Mouse (Mus musculus): Measurements from ENCODE around the gene Lhx5. TPM values are rescaled to one million over a fixed set of nuclear protein-coding genes. Genes with fewer than 3 reads are reported as not detected.
A peak's percentile ranks its signal among the peaks of the same experiment; 100 is the strongest.

Gene Lhx5
- total and polyA plus RNA-seq, 3 experiments = not detected

GRCm38 (mm10) chr5:120476296-120476695 lies 44.8 kb downstream of the Lhx5 start, which contains the start of gene Sds:
Gene Sds, plus strand, starts transcription at chr5:120476526.
- no peak within 1 kb of the TSS for H3K4me2 ChIP-seq (ENCODE audit: insufficient read depth, low read depth, poor library complexity, severe bottlenecking)
- peaks cover 0 to 14% of the 10 kb centered on the region in 2 experiments; a peak in 3 of 4 replicates for H3K4me1 ChIP-seq (ENCODE audit: control insufficient read depth in 1 of 2, insufficient read depth in 2 of 2)
- TF ChIP-seq ZC3H11A (IDR thresholded peaks at IDR 0.05; ENCODE audit: low read depth, low read length) = no peak
- no peak for TF ChIP-seq RAD21 (IDR thresholded peaks at IDR 0.05; ENCODE audit: low read depth, low read length)
- TF ChIP-seq JUND (conservative IDR thresholded peaks at IDR 0.05; ENCODE audit: low read depth, low read length) = no peak
- TF ChIP-seq ETS1 (conservative IDR thresholded peaks at IDR 0.05; ENCODE audit: low read depth, low read length) = no peak
- TF ChIP-seq MYC (IDR thresholded peaks at IDR 0.05; ENCODE audit: low read depth, low read length) = no peak
- no peak for TF ChIP-seq CHD1 (IDR thresholded peaks at IDR 0.05; ENCODE audit: low read depth, low read length)
- no peak for TF ChIP-seq POLR2AphosphoS2 (IDR thresholded peaks at IDR 0.05; ENCODE audit: low read depth, low read length)
- TF ChIP-seq USF1 (IDR thresholded peaks at IDR 0.05; ENCODE audit: low read depth, low read length) = no peak
- no peak for TF ChIP-seq JUN (IDR thresholded peaks at IDR 0.05; ENCODE audit: insufficient read depth, low read depth, low read length)
- no peak for TF ChIP-seq ELF1 (IDR thresholded peaks at IDR 0.05; ENCODE audit: low read depth, low read length)
- no peak for TF ChIP-seq MAX (IDR thresholded peaks at IDR 0.05; ENCODE audit: low read length)
- TF ChIP-seq KAT2A (IDR thresholded peaks at IDR 0.05; ENCODE audit: insufficient replicate concordance, low read length) = no peak
- TF ChIP-seq E2F4 (IDR thresholded peaks at IDR 0.05; ENCODE audit: insufficient replicate concordance, low read depth, low read length) = no peak
- TF ChIP-seq MEF2A (IDR thresholded peaks at IDR 0.05; ENCODE audit: borderline replicate concordance, low read depth, low read length) = no peak
- no peak within 1 kb of the TSS for H3K4me3 ChIP-seq (replicated peaks in 1 of 3; ENCODE audit: low read depth in 2 of 3, low read length in 2 of 3, poor library complexity in 1 of 3)
- no peaks in the 10 kb centered on the region for H3K79me2 ChIP-seq (replicated peaks; ENCODE audit: control insufficient read depth, extremely low read depth, insufficient read depth, poor library complexity, severe bottlenecking)
- dilution Hi-C loops (cut with MboI; ENCODE audit: extremely low pct_ligation_motif_present, extremely low pct_unique_long_range_greater_than_20kb, low sequenced_read_pairs) (no loop called here), in situ Hi-C loops (cut with MboI; ENCODE audit: low pct_ligation_motif_present, low pct_unique_long_range_greater_than_20kb, low sequenced_read_pairs) (no loop called here)
- DNase-seq (ENCODE audit: extremely low read depth) = no peak
- H3K9me3 ChIP-seq (replicated peaks; ENCODE audit: low read length) = no peaks in the 10 kb centered on the region
- H3K36me3 ChIP-seq (replicated peaks in 1 of 2; ENCODE audit: control insufficient read depth in 1 of 2, insufficient read depth in 1 of 2, low read length in 1 of 2) = no peaks in the 10 kb centered on the region
- peaks cover 52% of the 10 kb centered on the region for H3K27me3 ChIP-seq (replicated peaks)
- H3K9ac ChIP-seq (ENCODE audit: insufficient read depth, low read depth) = no peak within 1 kb of the TSS
- no peak within 1 kb of the TSS for H3K27ac ChIP-seq (ENCODE audit: insufficient read depth, low read depth)

GRCm38 (mm10) chr5:120477993-120478392 lies 46.5 kb downstream of the Lhx5 start:
- dilution Hi-C loops (cut with MboI; ENCODE audit: extremely low pct_ligation_motif_present, extremely low pct_unique_long_range_greater_than_20kb, low sequenced_read_pairs) (no loop called here), in situ Hi-C loops (cut with MboI; ENCODE audit: low pct_ligation_motif_present, low pct_unique_long_range_greater_than_20kb, low sequenced_read_pairs) (no loop called here)
- peaks cover 35% of the 10 kb centered on the region for H3K27me3 ChIP-seq (replicated peaks)

More at GRCm38 (mm10) chr5:120477993-120478392, 46.5 kb downstream of the Lhx5 start:
- Histone ChIP-seq H3K27ac (ENCODE audit: insufficient read depth, low read depth) (no peak overlapping the region), H3K79me2 (replicated peaks; ENCODE audit: control insufficient read depth, extremely low read depth, insufficient read depth, poor library complexity, severe bottlenecking) (no peaks in the 10 kb centered on the region), H3K9me3 (replicated peaks; ENCODE audit: low read length) (peaks cover 3% of the 10 kb centered on the region), H3K4me2 (ENCODE audit: insufficient read depth, low read depth, poor library complexity, severe bottlenecking) (no peak overlapping the region), H3K36me3 (replicated peaks in 1 of 2; ENCODE audit: control insufficient read depth in 1 of 2, insufficient read depth in 1 of 2, low read length in 1 of 2) (peaks cover 0 to 2% of the 10 kb centered on the region in 2 experiments), H3K4me3 (replicated peaks in 1 of 3; ENCODE audit: low read depth in 2 of 3, low read length in 2 of 3, poor library complexity in 1 of 3) (no peak overlapping the region), H3K9ac (ENCODE audit: insufficient read depth, low read depth) (no peak overlapping the region), H3K4me1 (ENCODE audit: control insufficient read depth in 1 of 2, insufficient read depth in 2 of 2) (peaks cover 0 to 14% of the 10 kb centered on the region in 2 experiments; a peak in 3 of 4 replicates)
- TF ChIP-seq MAFK (IDR thresholded peaks at IDR 0.05; ENCODE audit: insufficient replicate concordance, low read length) = peak; percentile 97
- TF ChIP-seq JUN (IDR thresholded peaks at IDR 0.05; ENCODE audit: insufficient read depth, low read depth, low read length) = no peak
- no peak for TF ChIP-seq NELFE (IDR thresholded peaks at IDR 0.05; ENCODE audit: low read depth, low read length)
- no peak for DNase-seq (ENCODE audit: extremely low read depth)
